Mouse (Mus musculus): Measurements from ENCODE around the gene Hoxb7. TPM values are rescaled to one million over a fixed set of nuclear protein-coding genes. Genes with fewer than 3 reads are reported as not detected.

Hoxb7 gene
- polyA plus RNA-seq, 1 experiment: not detected

GRCm38 (mm10) chr11:96265954-96266353, 20.5 kb upstream of the Hoxb7 start:
- no peaks in the 10 kb centered on the region for H3K4me1 ChIP-seq (ENCODE audit: control insufficient read depth, insufficient read depth, low read length)
- H3K27ac ChIP-seq (ENCODE audit: insufficient read depth, low read depth, low read length): no peak overlapping the region
- TF ChIP-seq POLR2A (IDR thresholded peaks at IDR 0.05; ENCODE audit: insufficient read depth, low read depth, low read length) (no peak), CTCF (IDR thresholded peaks at IDR 0.05; ENCODE audit: insufficient read depth, low read depth, low read length) (no peak)
- H3K4me3 ChIP-seq (ENCODE audit: insufficient read depth, low read depth, low read length): no peak overlapping the region
- WGBS: 3% methylated on average over 7 of the region's 7 CpGs

DNA sequence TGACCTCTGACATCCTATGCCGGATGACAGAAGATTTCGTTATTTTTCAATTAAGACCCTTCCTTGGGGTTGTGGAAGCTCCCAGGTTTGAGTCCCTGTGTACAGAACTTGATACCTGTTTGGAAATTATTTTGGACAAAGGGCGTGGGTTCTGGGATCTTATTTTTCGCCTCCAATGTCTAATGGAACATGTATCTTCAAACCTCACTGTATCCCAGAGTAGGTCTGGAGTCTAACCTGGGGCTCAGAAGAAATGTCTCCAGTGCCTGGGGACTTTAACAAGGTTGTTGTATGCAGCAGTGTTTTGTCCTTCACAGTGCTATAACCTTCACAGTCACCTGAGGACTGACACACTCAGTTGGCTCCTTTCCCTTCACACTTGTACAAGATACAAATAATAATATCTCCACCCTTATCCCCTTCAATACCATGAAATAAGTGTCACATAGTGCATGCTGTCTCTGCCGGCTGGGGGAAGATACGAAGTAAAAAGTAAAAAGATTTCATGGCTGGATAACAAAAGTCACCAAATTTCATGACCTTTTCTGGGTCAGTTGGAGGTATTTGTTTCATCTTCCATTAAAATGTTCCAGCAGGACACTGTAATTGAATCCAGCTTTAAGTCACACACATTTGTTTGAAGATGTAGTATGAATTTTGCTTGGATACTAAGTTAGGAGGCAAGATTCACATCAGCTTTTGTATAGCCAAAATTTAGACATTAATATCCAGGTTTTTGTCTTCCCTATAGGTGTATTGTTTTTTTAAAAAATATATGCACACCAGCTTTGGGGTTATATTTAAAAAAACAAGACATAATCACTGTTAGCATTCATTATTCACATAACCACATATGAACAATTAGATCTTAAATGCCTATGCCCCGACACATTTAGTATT, 19.2 kb upstream of the Hoxb7 start:
- no peak for TF ChIP-seq CTCF (IDR thresholded peaks at IDR 0.05; ENCODE audit: insufficient read depth, low read depth, low read length)
- no peak for TF ChIP-seq POLR2A (IDR thresholded peaks at IDR 0.05; ENCODE audit: insufficient read depth, low read depth, low read length)
- WGBS: 13% methylated on average over 7 of the region's 7 CpGs
- no peak overlapping the region for H3K4me3 ChIP-seq (ENCODE audit: insufficient read depth, low read depth, low read length)
- peaks cover 1% of the 10 kb centered on the region for H3K4me1 ChIP-seq (ENCODE audit: control insufficient read depth, insufficient read depth, low read length)
- H3K27ac ChIP-seq (ENCODE audit: insufficient read depth, low read depth, low read length): no peak overlapping the region

GRCm38 (mm10) chr11:96268031-96268745, 18.2 kb upstream of the Hoxb7 start:
- Histone ChIP-seq H3K4me3 (ENCODE audit: insufficient read depth, low read depth, low read length) (no peak overlapping the region), H3K4me1 (ENCODE audit: control insufficient read depth, insufficient read depth, low read length) (peaks cover 5% of the 10 kb centered on the region), H3K27ac (ENCODE audit: insufficient read depth, low read depth, low read length) (no peak overlapping the region)
- TF ChIP-seq CTCF (IDR thresholded peaks at IDR 0.05; ENCODE audit: insufficient read depth, low read depth, low read length) (no peak), POLR2A (IDR thresholded peaks at IDR 0.05; ENCODE audit: insufficient read depth, low read depth, low read length) (no peak)
- WGBS: 11% methylated on average over 1 of the region's 1 CpGs

DNA sequence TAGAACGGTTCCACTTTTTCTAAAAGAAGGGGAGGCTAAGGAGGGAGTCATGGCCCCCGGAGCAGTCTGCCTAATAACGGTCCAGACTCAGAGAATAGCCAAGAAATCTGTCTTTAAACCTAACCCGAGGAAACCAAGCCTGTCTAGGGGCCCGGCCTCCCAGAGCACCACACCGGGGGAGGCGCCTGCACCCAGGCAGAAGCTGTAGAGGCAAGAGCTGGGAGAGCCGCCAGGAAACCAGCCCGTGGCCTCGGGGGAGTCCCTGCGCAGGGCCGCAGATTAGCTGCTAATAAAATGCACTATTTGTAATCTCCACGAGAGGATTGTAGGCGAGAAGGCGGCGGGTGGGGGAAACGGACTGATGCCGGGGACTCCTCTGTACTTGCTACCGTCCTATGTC, 16.6 kb upstream of the Hoxb7 start:
- 3% methylated on average over 19 of the region's 19 CpGs for WGBS
- no peak for TF ChIP-seq CTCF (IDR thresholded peaks at IDR 0.05; ENCODE audit: insufficient read depth, low read depth, low read length)
- TF ChIP-seq POLR2A (IDR thresholded peaks at IDR 0.05; ENCODE audit: insufficient read depth, low read depth, low read length): no peak
- Histone ChIP-seq H3K27ac (ENCODE audit: insufficient read depth, low read depth, low read length) (no peak overlapping the region), H3K4me1 (ENCODE audit: control insufficient read depth, insufficient read depth, low read length) (peaks cover 5% of the 10 kb centered on the region), H3K4me3 (ENCODE audit: insufficient read depth, low read depth, low read length) (no peak overlapping the region)

DNA sequence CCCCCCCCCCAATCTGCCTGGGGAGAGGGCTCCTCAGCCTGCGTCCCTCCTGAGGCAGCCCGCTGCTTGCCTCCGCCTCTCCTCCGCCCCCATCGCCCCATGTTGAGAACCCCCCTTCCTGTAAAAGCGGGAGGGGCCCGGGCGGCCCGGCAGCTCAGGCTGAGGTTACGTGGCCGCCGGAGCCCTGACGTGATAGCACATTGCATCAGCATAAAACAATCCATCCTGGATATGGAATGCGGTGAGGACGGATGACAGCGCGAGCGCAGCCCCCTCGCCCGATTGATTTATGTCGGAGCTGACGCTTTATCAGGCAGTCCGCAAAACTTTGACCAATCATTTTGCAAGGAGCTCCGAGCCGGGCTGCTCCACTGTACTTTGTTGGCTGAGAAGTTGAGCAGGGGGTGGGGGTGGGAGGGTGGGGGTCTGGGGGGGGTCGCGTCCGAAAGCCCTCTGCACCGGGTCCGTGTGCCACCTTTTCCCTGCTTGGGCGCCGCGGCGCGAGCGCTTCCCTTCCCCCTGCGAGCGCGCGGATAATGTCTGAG, 15.4 kb upstream of the Hoxb7 start, which contains the start of gene Hoxb9:
TSS of gene Hoxb9 (plus strand) at position 462 of the 545 bp plus-strand sequence.
- WGBS: under 1% methylated on average over 40 of the region's 40 CpGs
- Histone ChIP-seq H3K4me3 (ENCODE audit: insufficient read depth, low read depth, low read length) (no peak within 1 kb of the TSS), H3K27ac (ENCODE audit: insufficient read depth, low read depth, low read length) (no peak within 1 kb of the TSS), H3K4me1 (ENCODE audit: control insufficient read depth, insufficient read depth, low read length) (peaks cover 5% of the 10 kb centered on the region)
- no peak for TF ChIP-seq CTCF (IDR thresholded peaks at IDR 0.05; ENCODE audit: insufficient read depth, low read depth, low read length)
- no peak for TF ChIP-seq POLR2A (IDR thresholded peaks at IDR 0.05; ENCODE audit: insufficient read depth, low read depth, low read length)

DNA sequence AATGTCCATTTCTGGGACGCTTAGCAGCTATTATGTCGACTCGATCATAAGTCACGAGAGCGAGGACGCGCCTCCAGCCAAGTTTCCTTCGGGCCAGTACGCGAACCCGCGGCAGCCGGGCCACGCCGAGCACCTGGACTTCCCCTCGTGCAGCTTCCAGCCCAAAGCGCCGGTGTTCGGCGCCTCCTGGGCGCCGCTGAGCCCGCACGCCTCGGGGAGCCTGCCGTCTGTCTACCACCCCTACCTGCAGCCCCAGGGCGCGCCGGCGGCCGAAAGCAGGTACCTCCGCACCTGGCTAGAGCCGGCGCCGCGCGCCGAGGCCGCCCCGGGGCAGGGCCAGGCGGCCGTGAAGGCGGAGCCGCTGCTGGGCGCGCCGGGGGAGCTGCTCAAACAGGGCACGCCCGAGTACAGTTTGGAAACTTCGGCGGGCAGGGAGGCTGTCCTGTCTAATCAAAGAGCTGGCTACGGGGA, 14.8 kb upstream of the Hoxb7 start:
- peaks cover 5% of the 10 kb centered on the region for H3K4me1 ChIP-seq (ENCODE audit: control insufficient read depth, insufficient read depth, low read length)
- H3K4me3 ChIP-seq (ENCODE audit: insufficient read depth, low read depth, low read length): no peak overlapping the region
- no peak overlapping the region for H3K27ac ChIP-seq (ENCODE audit: insufficient read depth, low read depth, low read length)
- no peak for TF ChIP-seq CTCF (IDR thresholded peaks at IDR 0.05; ENCODE audit: insufficient read depth, low read depth, low read length)
- TF ChIP-seq POLR2A (IDR thresholded peaks at IDR 0.05; ENCODE audit: insufficient read depth, low read depth, low read length): no peak
- under 1% methylated on average over 52 of the region's 52 CpGs for WGBS

GRCm38 (mm10) chr11:96272024-96272921, 14.2 kb upstream of the Hoxb7 start:
- TF ChIP-seq CTCF (IDR thresholded peaks at IDR 0.05; ENCODE audit: insufficient read depth, low read depth, low read length): no peak
- TF ChIP-seq POLR2A (IDR thresholded peaks at IDR 0.05; ENCODE audit: insufficient read depth, low read depth, low read length): no peak
- 1% methylated on average over 58 of the region's 58 CpGs for WGBS
- Histone ChIP-seq H3K27ac (ENCODE audit: insufficient read depth, low read depth, low read length) (no peak overlapping the region), H3K4me3 (ENCODE audit: insufficient read depth, low read depth, low read length) (no peak overlapping the region), H3K4me1 (ENCODE audit: control insufficient read depth, insufficient read depth, low read length) (peaks cover 5% of the 10 kb centered on the region)

GRCm38 (mm10) chr11:96274428-96274827, 12.0 kb upstream of the Hoxb7 start:
- WGBS: 5% methylated on average over 10 of the region's 10 CpGs
- no peak overlapping the region for H3K27ac ChIP-seq (ENCODE audit: insufficient read depth, low read depth, low read length)
- H3K4me3 ChIP-seq (ENCODE audit: insufficient read depth, low read depth, low read length): no peak overlapping the region
- TF ChIP-seq POLR2A (IDR thresholded peaks at IDR 0.05; ENCODE audit: insufficient read depth, low read depth, low read length) (no peak), CTCF (IDR thresholded peaks at IDR 0.05; ENCODE audit: insufficient read depth, low read depth, low read length) (no peak)
- peaks cover 5% of the 10 kb centered on the region for H3K4me1 ChIP-seq (ENCODE audit: control insufficient read depth, insufficient read depth, low read length)

Data from olfactory bulb, adult 2 months (tissue).